Mouse (Mus musculus): Measurements from ENCODE around the gene Lysmd1.

- TF ChIP-seq POLR2A (IDR thresholded peaks at IDR 0.05; ENCODE audit: low read depth, low read length), result peak; percentile 43
- TF ChIP-seq CTCF (IDR thresholded peaks at IDR 0.05; ENCODE audit: extremely low read depth, insufficient read depth, insufficient read length, insufficient replicate concordance), result no peak
Observed at GRCm38 (mm10) chr3:95110911-95111726, 22.8 kb upstream of the Lysmd1 start, which contains the start of gene Vps72.
